Mouse (Mus musculus): ENCODE results near the gene Krt4.

Gene Krt4

GRCm38 (mm10) chr15:101892820-101893219, 31.7 kb downstream of the Krt4 start, which contains the start of gene Krt76:
Gene Krt76, minus strand, starts transcription at chr15:101892920.
- no peak for DNase-seq (ENCODE audit: low spot score)

GRCm38 (mm10) chr15:101879776-101880175, 44.8 kb downstream of the Krt4 start:
- no peak for DNase-seq (ENCODE audit: low spot score)

GRCm38 (mm10) chr15:101878041-101878440, 46.5 kb downstream of the Krt4 start:
- no peak for DNase-seq (ENCODE audit: low spot score)

GRCm38 (mm10) chr15:101874383-101874782, 50.2 kb downstream of the Krt4 start:
- no peak for DNase-seq (ENCODE audit: low spot score)

GRCm38 (mm10) chr15:101873231-101873630, 51.3 kb downstream of the Krt4 start:
- no peak for DNase-seq (ENCODE audit: low spot score)

GRCm38 (mm10) chr15:101869431-101869830, 55.1 kb downstream of the Krt4 start, which contains the start of gene Krt77:
Gene Krt77, minus strand, starts transcription at chr15:101869705.
- no peak for DNase-seq (ENCODE audit: low spot score)

Data from ovary, adult 18-20 months (tissue).